Mouse (Mus musculus) ES-E14 (cell line): ENCODE data around the gene Sucla2. TPM values are rescaled to one million over a fixed set of nuclear protein-coding genes. Genes with fewer than 3 reads are reported as not detected.
A peak's percentile ranks its signal among the peaks of the same experiment; 100 is the strongest.

Experiments
- DNase-seq: peaks from one replicate; pipeline ENCODE4 v3.0.0-alpha.2; 2013; ENCODE audit warnings: low read depth, low spot score
- H3K27ac ChIP-seq: 2 replicates; pipeline ENCODE4 v1.5.1; 2012; ENCODE audit warnings: low read depth, mild to moderate bottlenecking, low read length, moderate library complexity, mixed read lengths; ENCODE audit not compliant: poor library complexity, insufficient read depth, severe bottlenecking
- H3K36me3 ChIP-seq: 2 replicates; pipeline ENCODE4 v1.6.1; 2012; ENCODE audit warnings: mild to moderate bottlenecking, low read length, moderate library complexity, mixed read lengths; ENCODE audit not compliant: control insufficient read depth, poor library complexity, insufficient read depth, severe bottlenecking
- H3K4me1 ChIP-seq, 2 experiments: fragments of 150-350 bp in 1 of 2; sonication (generic) in 1 of 2; 2 replicates each; pipeline ENCODE4 v1.6.1; 2012; ENCODE audit warnings: low read length in 2 of 2, mild to moderate bottlenecking in 1 of 2, mixed read lengths in 1 of 2; ENCODE audit not compliant: control insufficient read depth in 2 of 2, insufficient read depth in 2 of 2, poor library complexity in 1 of 2
- H3K4me3 ChIP-seq, 2 experiments: fragments of 150-350 bp in 1 of 2; sonication (generic) in 1 of 2; 2 replicates each; pipeline ENCODE4 v1.5.1; 2012; ENCODE audit warnings: low read length in 2 of 2, low read depth in 1 of 2, mild to moderate bottlenecking in 1 of 2, mixed read lengths in 1 of 2; ENCODE audit not compliant: insufficient read depth in 1 of 2, poor library complexity in 1 of 2, severe bottlenecking in 1 of 2
- H3K9ac ChIP-seq: 2 replicates; pipeline ENCODE4 v1.6.1; 2012; ENCODE audit warnings: low read depth, mild to moderate bottlenecking, low read length, mixed read lengths; ENCODE audit not compliant: poor library complexity, insufficient read depth, severe bottlenecking
- H3K9me3 ChIP-seq: fragments of 150-350 bp; sonication (generic); 2 replicates; pipeline ENCODE4 v1.6.1; 2012; ENCODE audit warnings: low read depth, mild to moderate bottlenecking, low read length; ENCODE audit not compliant: control insufficient read depth, insufficient read depth
- CHD2 ChIP-seq: IDR thresholded peaks from 2 replicates; pipeline ENCODE4 v1.6.1; 2014; ENCODE audit warnings: mild to moderate bottlenecking, low read depth, low read length, inconsistent platforms
- HCFC1 ChIP-seq: IDR thresholded peaks from 2 replicates; pipeline ENCODE4 v1.6.1; 2012; ENCODE audit warnings: low read length, inconsistent platforms, borderline replicate concordance; ENCODE audit not compliant: insufficient read depth
- MAFK ChIP-seq: IDR thresholded peaks from 2 replicates; pipeline ENCODE4 v1.6.1; 2014; ENCODE audit warnings: mild to moderate bottlenecking, low read depth, low read length, inconsistent platforms; ENCODE audit not compliant: insufficient read depth
- ZC3H11A ChIP-seq: IDR thresholded peaks from 2 replicates; pipeline ENCODE4 v1.6.1; 2012; ENCODE audit warnings: low read depth, mild to moderate bottlenecking, inconsistent platforms, low read length, borderline replicate concordance
- ZNF384 ChIP-seq: IDR thresholded peaks from 2 replicates; pipeline ENCODE4 v1.6.1; 2012; ENCODE audit warnings: low read depth, low read length, inconsistent platforms
- in situ Hi-C, 2 experiments: fragments of 600-800 bp; cut with MboI; formaldehyde crosslinking; loops; one replicate each; pipeline ENCODE4 v1.15.1; 2025; ENCODE audit warnings: low sequenced_read_pairs in 2 of 2, inconsistent platforms in 1 of 2; ENCODE audit not compliant: unreplicated experiment in 2 of 2
- total RNA-seq: library from RNA; depleted of rRNA; stranded (reverse); fragments of 300-350 nt; gene quantifications from 2 replicates; pipeline ENCODE4 v1.2.3, GENCODE M21; 2012

Sucla2 gene
- total RNA-seq, 1 experiment = 35.0 TPM

GRCm38 (mm10) chr14:73550291-73550690, 25.2 kb downstream of the Sucla2 start:
- H3K4me1 ChIP-seq = 0 out of 4 replicates have a peak, but pooled peaks cover 0 to 7% of the 10 kb centered on the region in 2 experiments
- in situ Hi-C loops = no loop called here
- no peak overlapping the region for H3K9ac ChIP-seq
- no peak for DNase-seq
- TF ChIP-seq HCFC1 (no peak), MAFK (no peak), CHD2 (no peak), ZC3H11A (no peak), ZNF384 (no peak)
- H3K4me3 ChIP-seq = no peak overlapping the region
- H3K36me3 ChIP-seq = no peaks in the 10 kb centered on the region
- no peak overlapping the region for H3K27ac ChIP-seq
- no peaks in the 10 kb centered on the region for H3K9me3 ChIP-seq

DNA sequence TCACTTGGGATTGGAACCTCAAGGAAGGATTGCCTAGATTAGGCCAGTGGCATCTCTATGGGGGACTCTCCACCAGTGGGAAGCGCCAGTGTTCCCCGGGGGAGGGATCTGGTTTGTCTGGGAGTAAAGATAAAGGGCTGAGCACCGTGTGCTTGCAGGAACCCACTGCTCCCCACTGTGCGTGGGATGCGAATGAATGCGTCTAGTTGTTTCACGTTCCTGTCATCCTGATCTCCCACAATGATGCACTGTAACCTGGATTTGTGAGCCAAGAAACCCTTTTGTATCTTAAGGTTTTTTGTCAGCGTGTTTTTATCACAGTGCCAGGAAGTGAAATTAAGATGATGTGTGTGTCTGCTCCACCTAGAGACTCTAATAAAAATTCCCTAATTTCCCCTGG, 25.6 kb downstream of the Sucla2 start:
- H3K9ac ChIP-seq = no peak overlapping the region
- in situ Hi-C loops = no loop called here
- TF ChIP-seq ZC3H11A = no peak
- TF ChIP-seq ZNF384 = no peak
- no peak for TF ChIP-seq MAFK
- no peak for TF ChIP-seq HCFC1
- no peak for TF ChIP-seq CHD2
- H3K36me3 ChIP-seq = no peaks in the 10 kb centered on the region
- H3K4me3 ChIP-seq = no peak overlapping the region
- DNase-seq = no peak
- 0 out of 4 replicates have a peak, but pooled peaks cover 0 to 7% of the 10 kb centered on the region in 2 experiments for H3K4me1 ChIP-seq
- H3K27ac ChIP-seq = no peak overlapping the region
- no peaks in the 10 kb centered on the region for H3K9me3 ChIP-seq

DNA sequence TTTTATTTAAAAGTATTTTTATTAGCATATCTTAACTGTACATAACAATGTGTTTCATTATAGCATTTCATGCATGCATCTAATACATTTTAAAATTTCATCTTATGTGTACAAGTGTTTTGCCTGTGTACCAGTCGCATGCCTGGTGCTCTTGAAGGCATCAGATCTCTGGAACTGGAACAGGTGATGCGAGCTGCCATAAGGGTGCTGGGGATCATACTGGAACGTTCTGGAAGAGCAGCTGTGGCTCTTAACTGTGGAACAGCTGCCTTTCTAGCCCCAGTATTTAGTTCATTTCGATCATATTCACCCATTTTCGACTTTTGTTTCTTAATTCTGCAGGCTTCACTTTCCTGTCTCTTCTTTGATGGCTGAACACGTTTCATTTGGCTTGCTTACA, 26.0 kb downstream of the Sucla2 start:
- H3K36me3 ChIP-seq = peaks cover 2% of the 10 kb centered on the region; the same call in 1 of the 2 replicates
- H3K4me3 ChIP-seq = no peak overlapping the region
- 0 out of 4 replicates have a peak, but pooled peaks cover 0 to 7% of the 10 kb centered on the region in 2 experiments for H3K4me1 ChIP-seq
- no peaks in the 10 kb centered on the region for H3K9me3 ChIP-seq
- no peak for DNase-seq
- TF ChIP-seq MAFK = no peak
- no peak for TF ChIP-seq ZNF384
- TF ChIP-seq HCFC1 = no peak
- no peak for TF ChIP-seq CHD2
- TF ChIP-seq ZC3H11A = no peak
- H3K27ac ChIP-seq = no peak overlapping the region
- in situ Hi-C loops = no loop called here
- no peak overlapping the region for H3K9ac ChIP-seq

DNA sequence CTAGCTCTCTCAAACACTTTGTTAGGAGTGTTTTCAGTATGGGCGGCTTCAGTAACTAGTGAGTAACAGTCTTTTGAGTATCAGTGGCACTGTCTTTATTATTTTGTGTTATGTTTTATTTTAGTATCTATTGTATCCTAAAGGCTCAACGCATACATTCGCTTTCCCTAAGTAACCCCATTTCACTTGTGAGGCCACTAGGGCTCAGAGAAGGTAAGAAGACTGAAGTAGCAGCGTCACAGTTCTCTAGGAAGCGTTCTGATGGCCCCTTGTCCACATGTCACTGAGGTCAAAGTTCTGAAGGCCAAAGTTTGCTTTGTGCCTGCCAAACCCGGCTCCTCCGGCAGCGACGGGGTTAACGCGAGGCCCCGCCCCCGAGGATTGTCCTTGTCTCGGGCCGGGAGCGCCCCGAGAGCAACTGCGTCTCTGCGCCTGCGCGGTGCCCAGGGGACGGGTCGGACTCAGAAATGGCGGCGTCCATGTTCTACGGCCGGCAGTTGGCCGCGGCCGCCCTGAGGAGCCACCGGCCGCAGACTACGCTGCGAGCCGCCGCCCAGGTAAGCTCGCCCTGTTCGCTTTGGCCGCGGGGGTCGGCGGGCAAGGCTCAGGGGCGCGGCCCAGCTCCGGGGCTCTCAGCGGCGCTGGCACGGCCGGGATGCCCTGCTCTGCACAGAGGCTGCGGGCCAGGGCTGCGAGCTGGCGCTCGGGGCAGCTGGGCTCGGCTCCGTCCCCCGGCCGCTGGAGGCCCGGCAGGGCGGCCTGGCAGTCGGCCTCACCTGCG, 27.4 kb downstream of the Sucla2 start:
- H3K9me3 ChIP-seq = no peaks in the 10 kb centered on the region
- peak overlapping the region; percentile 94 for H3K9ac ChIP-seq
- H3K27ac ChIP-seq = peak overlapping the region; percentile 21; the same call in 1 of the 2 replicates
- H3K4me1 ChIP-seq = 0 out of 4 replicates have a peak, but pooled peaks cover 0 to 7% of the 10 kb centered on the region in 2 experiments
- in situ Hi-C loops = no loop called here
- peak overlapping the region; percentile 83 to 98 for H3K4me3 ChIP-seq
- DNase-seq = peak; percentile 86
- no peak for TF ChIP-seq ZC3H11A
- no peak for TF ChIP-seq HCFC1
- TF ChIP-seq CHD2 = no peak
- no peak for TF ChIP-seq MAFK
- no peak for TF ChIP-seq ZNF384
- peaks cover 4% of the 10 kb centered on the region; the same call in 1 of the 2 replicates for H3K36me3 ChIP-seq
